Mouse (Mus musculus): ENCODE measurements around the gene Olfr638. TPM values are rescaled to one million over a fixed set of nuclear protein-coding genes. Genes with fewer than 3 reads are reported as not detected.
"Not testable (repeated sequence)": the region's sequence is repeated elsewhere in the genome, so short reads cannot be mapped to it uniquely, and the experiment has no call there.

The Olfr638 gene
- total RNA-seq (2021): not detected
- long read RNA-seq, experiment 1: 0 reads
- long read RNA-seq, experiment 2: 0 reads

GRCm38 (mm10) chr7:103998446-103998845 is at the start of gene Olfr638:
Gene Olfr638, plus strand, starts transcription at chr7:103998746.
- no peak for DNase-seq
- no peak for TF ChIP-seq CTCF (IDR thresholded peaks at IDR 0.05)
- intact Hi-C loops (cut with DNase I): no loop called here

GRCm38 (mm10) chr7:103966873-103967272 is 31.7 kb upstream of the Olfr638 start:
- H3K27ac ChIP-seq; intact Hi-C loops (cut with DNase I); DNase-seq; H3K4me3 ChIP-seq: not testable (repeated sequence)

More at GRCm38 (mm10) chr7:103998446-103998845, at the start of gene Olfr638:
- Histone ChIP-seq H3K27ac (no peak within 1 kb of the TSS), H3K4me3 (no peak within 1 kb of the TSS)

- DNase-seq: no peak
- no peak within 1 kb of the TSS for H3K4me3 ChIP-seq
- TF ChIP-seq CTCF (IDR thresholded peaks at IDR 0.05): no peak
- intact Hi-C loops (cut with DNase I): no loop called here
- H3K27ac ChIP-seq: no peak within 1 kb of the TSS
Measured at GRCm38 (mm10) chr7:103970852-103971251, 27.7 kb upstream of the Olfr638 start, which contains the start of gene Olfr635. Gene Olfr635, plus strand, starts transcription at chr7:103971152.

GRCm38 (mm10) chr7:103971782-103972181 is 26.8 kb upstream of the Olfr638 start:
- intact Hi-C loops (cut with DNase I): no loop called here
- no peak overlapping the region for H3K4me3 ChIP-seq
- no peak overlapping the region for H3K27ac ChIP-seq
- no peak for DNase-seq
- no peak for TF ChIP-seq CTCF (IDR thresholded peaks at IDR 0.05)

GRCm38 (mm10) chr7:103999124-103999523 is 578 bp downstream of the Olfr638 start:
- no peak for TF ChIP-seq CTCF (IDR thresholded peaks at IDR 0.05)
- Histone ChIP-seq H3K4me3 (no peak overlapping the region), H3K27ac (no peak overlapping the region)
- no peak for DNase-seq
- intact Hi-C loops (cut with DNase I): no loop called here

- Histone ChIP-seq H3K27ac (no peak within 1 kb of the TSS), H3K4me3 (no peak within 1 kb of the TSS)
- no peak for DNase-seq
- TF ChIP-seq CTCF (IDR thresholded peaks at IDR 0.05): no peak
- intact Hi-C loops (cut with DNase I): no loop called here
Measured at GRCm38 (mm10) chr7:104017203-104017602, 18.7 kb downstream of the Olfr638 start, which contains the start of gene Olfr639. Gene Olfr639, minus strand, starts transcription at chr7:104017303.

GRCm38 (mm10) chr7:104018953-104019352 is 20.4 kb downstream of the Olfr638 start:
- Histone ChIP-seq H3K4me3 (no peak overlapping the region), H3K27ac (no peak overlapping the region)
- intact Hi-C loops (cut with DNase I): no loop called here
- TF ChIP-seq CTCF (IDR thresholded peaks at IDR 0.05): no peak
- no peak for DNase-seq

- no peak overlapping the region for H3K27ac ChIP-seq
Measured at GRCm38 (mm10) chr7:104021651-104022050, 23.1 kb downstream of the Olfr638 start.

GRCm38 (mm10) chr7:104025473-104025872 is 26.9 kb downstream of the Olfr638 start, which contains the start of gene Olfr640:
Gene Olfr640, minus strand, starts transcription at chr7:104025573.
- intact Hi-C loops (cut with DNase I): no loop called here
- TF ChIP-seq CTCF (IDR thresholded peaks at IDR 0.05): no peak
- no peak within 1 kb of the TSS for H3K27ac ChIP-seq
- no peak within 1 kb of the TSS for H3K4me3 ChIP-seq
- no peak for DNase-seq

More at GRCm38 (mm10) chr7:104021651-104022050, 23.1 kb downstream of the Olfr638 start:
- no peak for DNase-seq
- no peak overlapping the region for H3K4me3 ChIP-seq
- intact Hi-C loops (cut with DNase I): no loop called here
- TF ChIP-seq CTCF (IDR thresholded peaks at IDR 0.05): no peak

GRCm38 (mm10) chr7:104026978-104027377 is 28.4 kb downstream of the Olfr638 start:
- no peak overlapping the region for H3K4me3 ChIP-seq
- intact Hi-C loops (cut with DNase I): no loop called here
- H3K27ac ChIP-seq: no peak overlapping the region
- TF ChIP-seq CTCF (IDR thresholded peaks at IDR 0.05): no peak
- DNase-seq: no peak

- DNase-seq: no peak
- intact Hi-C loops (cut with DNase I): no loop called here
- Histone ChIP-seq H3K27ac (no peak within 1 kb of the TSS), H3K4me3 (no peak within 1 kb of the TSS)
- no peak for TF ChIP-seq CTCF (IDR thresholded peaks at IDR 0.05)
Measured at GRCm38 (mm10) chr7:104035145-104035544, 36.6 kb downstream of the Olfr638 start, which contains the start of gene Olfr641. Gene Olfr641, plus strand, starts transcription at chr7:104035445.

- H3K4me3 ChIP-seq: no peak overlapping the region
- TF ChIP-seq CTCF (IDR thresholded peaks at IDR 0.05): no peak
- intact Hi-C loops (cut with DNase I): no loop called here
- no peak overlapping the region for H3K27ac ChIP-seq
- no peak for DNase-seq
Measured at GRCm38 (mm10) chr7:104050745-104051144, 52.2 kb downstream of the Olfr638 start.

- TF ChIP-seq CTCF (IDR thresholded peaks at IDR 0.05): no peak
- DNase-seq: no peak
- intact Hi-C loops (cut with DNase I): no loop called here
- H3K27ac ChIP-seq: no peak within 1 kb of the TSS
- H3K4me3 ChIP-seq: no peak within 1 kb of the TSS
Measured at GRCm38 (mm10) chr7:104052566-104052965, 54.0 kb downstream of the Olfr638 start, which contains the start of gene Olfr642. Gene Olfr642, minus strand, starts transcription at chr7:104052666.

Other genes starting within 250 kb of the Olfr638 start
- not detected for gene Olfr630, start 241.4 kb upstream of the Olfr638 start, total RNA-seq (2021)
- not detected for gene Olfr69, start 227.2 kb upstream of the Olfr638 start, total RNA-seq (2021)
- gene Olfr68, start 219.0 kb upstream of the Olfr638 start, total RNA-seq (2021): not detected
- gene Olfr67, start 206.9 kb upstream of the Olfr638 start, total RNA-seq (2021): not detected
- gene Hbb-bt, start 184.8 kb upstream of the Olfr638 start, total RNA-seq (2021): 10 to 100 TPM; 20.6 to 29.2 TPM
- gene Hbb-bs, start 170.7 kb upstream of the Olfr638 start, total RNA-seq (2021): 100 to 1,000 TPM; 210 to 301 TPM
- gene Hbb-bh2, start 158.2 kb upstream of the Olfr638 start, total RNA-seq (2021): not detected
- gene Hbb-bh1, start 155.6 kb upstream of the Olfr638 start, total RNA-seq (2021): not detected
- not detected for gene Hbb-y, start 145.5 kb upstream of the Olfr638 start, total RNA-seq (2021)
- not detected for gene Olfr66, start 112.5 kb upstream of the Olfr638 start, total RNA-seq (2021)
- not detected for gene Olfr64, start 104.3 kb upstream of the Olfr638 start, total RNA-seq (2021)
- not detected for gene Olfr65, start 95.3 kb upstream of the Olfr638 start, total RNA-seq (2021)
- not detected for gene Olfr631, start 69.9 kb upstream of the Olfr638 start, total RNA-seq (2021)
- not detected for gene Olfr632, start 64.4 kb upstream of the Olfr638 start, total RNA-seq (2021)
- not detected for gene Olfr633, start 54.3 kb upstream of the Olfr638 start, total RNA-seq (2021)
- gene Olfr635, start 27.6 kb upstream of the Olfr638 start, total RNA-seq (2021): not detected
- gene Olfr639, start 18.6 kb downstream of the Olfr638 start, total RNA-seq (2021): under 1 TPM in 1 of 2 experiments, not detected in 1; 0.03 TPM
- not detected for gene Olfr640, start 26.8 kb downstream of the Olfr638 start, total RNA-seq (2021)
- gene Olfr641, start 36.7 kb downstream of the Olfr638 start, total RNA-seq (2021): not detected
- not detected for gene Olfr642, start 53.9 kb downstream of the Olfr638 start, total RNA-seq (2021)
- gene 4930516K23Rik, start 62.7 kb downstream of the Olfr638 start, total RNA-seq (2021): not detected
- not detected for gene Olfr644, start 73.1 kb downstream of the Olfr638 start, total RNA-seq (2021)
- gene Olfr645, start 86.7 kb downstream of the Olfr638 start, total RNA-seq (2021): not detected
- gene Olfr646, start 106.1 kb downstream of the Olfr638 start, total RNA-seq (2021): not detected
- gene Ubqln5, start 131.1 kb downstream of the Olfr638 start, total RNA-seq (2021): not detected
- gene Olfr643, start 138.7 kb downstream of the Olfr638 start, total RNA-seq (2021): not detected
- gene Ubqln3, start 144.5 kb downstream of the Olfr638 start, total RNA-seq (2021): not detected
- not detected for gene Ubqlnl, start 151.8 kb downstream of the Olfr638 start, total RNA-seq (2021)
- gene Olfm5, start 166.1 kb downstream of the Olfr638 start, total RNA-seq (2021): not detected
- gene Olfr648, start 184.6 kb downstream of the Olfr638 start, total RNA-seq (2021): not detected
- not detected for gene Olfr649, start 197.2 kb downstream of the Olfr638 start, total RNA-seq (2021)
- gene Trim6, start 220.0 kb downstream of the Olfr638 start, total RNA-seq (2021): under 1 TPM in 1 of 2 experiments, not detected in 1; 0.25 TPM
- 1 to 10 TPM; 1.0 to 1.3 TPM for gene Trim34a, start 245.7 kb downstream of the Olfr638 start, total RNA-seq (2021)